Mouse (Mus musculus): Measurements from ENCODE around the gene Pcnt.

DNA sequence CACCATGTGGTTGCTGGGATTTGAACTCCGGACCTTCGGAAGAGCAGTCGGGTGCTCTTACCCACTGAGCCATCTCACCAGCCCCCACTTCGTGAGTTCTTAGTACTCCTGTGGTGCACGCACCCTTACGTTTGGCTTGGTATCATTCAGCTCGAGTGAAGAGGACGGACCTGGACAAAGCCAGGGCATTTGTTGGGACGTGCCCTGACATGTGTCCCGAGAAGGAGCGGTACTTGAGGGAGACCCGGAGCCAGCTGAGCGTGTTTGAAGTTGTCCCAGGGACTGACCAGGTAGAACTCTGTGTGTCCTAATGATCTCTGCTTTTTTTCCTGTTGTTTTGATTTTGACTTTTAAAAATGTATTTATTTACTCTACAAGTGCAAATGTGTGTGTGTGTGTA is 38.3 kb upstream of the Pcnt start:
- no peak for TF ChIP-seq CTCF (IDR thresholded peaks at IDR 0.05; ENCODE audit: low read depth)
- no peak for TF ChIP-seq EP300 (IDR thresholded peaks at IDR 0.05; ENCODE audit: low read depth)

Measured in liver, postnatal 0 days (tissue).